Mouse (Mus musculus) hindbrain, embryonic 13.5 days (tissue): Measurements from ENCODE around the gene Astn2. TPM values are rescaled to one million over a fixed set of nuclear protein-coding genes. Genes with fewer than 3 reads are reported as not detected.

Experiments used
- ATAC-seq: fragments of 200-750 bp; cut with Nextera tagmentation; 2 replicates; pipeline ENCODE4 v1.8.0; 2017; ENCODE audit warnings: moderate TSS enrichment; ENCODE audit not compliant: low FRiP score
- H3K27ac ChIP-seq: fragments of 300-500 bp; sonication (generic); 2 replicates; pipeline ENCODE4 v1.5.1; 2015; ENCODE audit warnings: inconsistent platforms, mild to moderate bottlenecking, moderate library complexity
- H3K27me3 ChIP-seq: fragments of 300-500 bp; sonication (generic); 2 replicates; pipeline ENCODE4 v1.6.1; 2015; ENCODE audit warnings: mild to moderate bottlenecking, inconsistent platforms
- H3K36me3 ChIP-seq: fragments of 300-500 bp; sonication (generic); 2 replicates; pipeline ENCODE4 v1.6.1; 2015; ENCODE audit warnings: mild to moderate bottlenecking, inconsistent platforms
- H3K4me1 ChIP-seq: fragments of 300-500 bp; sonication (generic); replicated peaks from 2 replicates; pipeline ENCODE4 v1.6.1; 2015; ENCODE audit warnings: inconsistent platforms
- H3K4me2 ChIP-seq: fragments of 300-500 bp; sonication (generic); 2 replicates; pipeline ENCODE4 v1.6.1; 2015; ENCODE audit warnings: inconsistent platforms, mild to moderate bottlenecking, moderate library complexity
- H3K4me3 ChIP-seq: fragments of 300-500 bp; sonication (generic); 2 replicates; pipeline ENCODE4 v1.5.1; 2015; ENCODE audit warnings: mild to moderate bottlenecking, inconsistent platforms
- H3K9ac ChIP-seq: fragments of 300-500 bp; sonication (generic); 2 replicates; pipeline ENCODE4 v1.6.1; 2015; ENCODE audit warnings: mild to moderate bottlenecking, inconsistent platforms
- H3K9me3 ChIP-seq: fragments of 300-500 bp; sonication (generic); 2 replicates; pipeline ENCODE4 v1.6.1; 2016; ENCODE audit warnings: inconsistent platforms
- WGBS: fragments of 180-500 bp; shearing (Covaris S2); methylation state at CpG from one replicate; pipeline ENCODE4 v1.1.7; 2015; 5-methylcytosine and 5-hydroxymethylcytosine counted together
- polyA plus RNA-seq: library from polyadenylated mRNA; unstranded; fragments of >200 nt; fragmentation: Nextera tagmentation; extraction: Ambion mirVana; gene quantifications from 2 replicates; pipeline ENCODE4 v1.2.1, GENCODE M21; 2015

Astn2 gene
- polyA plus RNA-seq, 1 experiment from 2014 or later: 2.9 TPM

DNA sequence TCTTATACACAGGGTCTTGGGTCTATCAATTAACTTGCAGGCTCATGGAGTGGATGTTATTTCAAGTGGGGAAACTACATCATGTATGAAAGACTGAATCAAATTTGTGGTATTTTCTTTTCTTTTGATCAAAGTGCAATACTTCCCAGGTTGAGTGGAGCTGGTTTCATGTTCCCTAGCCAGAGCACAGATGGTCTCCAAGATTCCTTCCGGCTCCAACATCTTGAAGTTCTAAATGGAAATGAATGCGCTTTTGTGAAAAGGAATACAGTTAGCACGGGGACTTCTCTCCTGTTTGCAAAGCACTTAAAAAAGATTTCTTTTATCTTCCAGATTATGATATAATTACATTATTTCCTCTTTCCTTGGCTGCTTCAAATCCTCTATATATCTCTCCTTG is 278.2 kb downstream of the Astn2 start:
- no peak for ATAC-seq
- no peaks in the 10 kb centered on the region for H3K27me3 ChIP-seq
- WGBS: 93% methylated on average over 3 of the region's 3 CpGs
- no peaks in the 10 kb centered on the region for H3K36me3 ChIP-seq
- no peaks in the 10 kb centered on the region for H3K4me1 ChIP-seq
- H3K4me3 ChIP-seq: no peak overlapping the region
- H3K4me2 ChIP-seq: no peak overlapping the region
- H3K9me3 ChIP-seq: no peaks in the 10 kb centered on the region
- no peak overlapping the region for H3K27ac ChIP-seq
- no peak overlapping the region for H3K9ac ChIP-seq

GRCm38 (mm10) chr4:66122766-66123358 is 281.5 kb downstream of the Astn2 start:
- Histone ChIP-seq H3K27me3 (no peaks in the 10 kb centered on the region), H3K4me3 (no peak overlapping the region), H3K27ac (no peak overlapping the region), H3K36me3 (no peaks in the 10 kb centered on the region), H3K4me2 (no peak overlapping the region), H3K9ac (no peak overlapping the region), H3K4me1 (no peaks in the 10 kb centered on the region), H3K9me3 (no peaks in the 10 kb centered on the region)
- WGBS: 89% methylated on average over 7 of the region's 7 CpGs
- ATAC-seq: no peak

- Histone ChIP-seq H3K4me3 (no peak overlapping the region), H3K27ac (no peak overlapping the region), H3K9me3 (no peaks in the 10 kb centered on the region), H3K36me3 (no peaks in the 10 kb centered on the region), H3K4me2 (no peak overlapping the region), H3K27me3 (no peaks in the 10 kb centered on the region), H3K9ac (no peak overlapping the region), H3K4me1 (no peaks in the 10 kb centered on the region)
- ATAC-seq: no peak
- 80% methylated on average over 2 of the region's 2 CpGs for WGBS
These were observed 290.2 kb downstream of the Astn2 start for GRCm38 (mm10) chr4:66114243-66114642.

- Histone ChIP-seq H3K4me2 (no peak overlapping the region), H3K27ac (no peak overlapping the region), H3K36me3 (no peaks in the 10 kb centered on the region), H3K4me1 (peaks cover 2% of the 10 kb centered on the region; the same call in 1 of the 2 replicates), H3K9ac (no peak overlapping the region), H3K27me3 (no peaks in the 10 kb centered on the region), H3K4me3 (no peak overlapping the region), H3K9me3 (no peaks in the 10 kb centered on the region)
- WGBS: 46% methylated on average over 5 of the region's 5 CpGs
- no peak for ATAC-seq
These were observed 302.4 kb downstream of the Astn2 start for GRCm38 (mm10) chr4:66102037-66102436.

- H3K4me3 ChIP-seq: no peak overlapping the region
- WGBS: 93% methylated on average over 1 of the region's 1 CpGs
- no peak overlapping the region for H3K9ac ChIP-seq
- H3K36me3 ChIP-seq: no peaks in the 10 kb centered on the region
- H3K4me2 ChIP-seq: no peak overlapping the region
- H3K9me3 ChIP-seq: no peaks in the 10 kb centered on the region
- no peak for ATAC-seq
- peaks cover 2% of the 10 kb centered on the region; the same call in 1 of the 2 replicates for H3K4me1 ChIP-seq
- no peaks in the 10 kb centered on the region for H3K27me3 ChIP-seq
- no peak overlapping the region for H3K27ac ChIP-seq
These were observed 306.8 kb downstream of the Astn2 start for GRCm38 (mm10) chr4:66097629-66098028.

- H3K4me1 ChIP-seq: no peaks in the 10 kb centered on the region
- no peaks in the 10 kb centered on the region for H3K27me3 ChIP-seq
- 86% methylated on average over 2 of the region's 2 CpGs for WGBS
- no peak overlapping the region for H3K4me3 ChIP-seq
- no peak for ATAC-seq
- no peak overlapping the region for H3K27ac ChIP-seq
- no peak overlapping the region for H3K4me2 ChIP-seq
- H3K9ac ChIP-seq: no peak overlapping the region
- no peaks in the 10 kb centered on the region for H3K9me3 ChIP-seq
- no peaks in the 10 kb centered on the region for H3K36me3 ChIP-seq
These were observed 308.3 kb downstream of the Astn2 start for GRCm38 (mm10) chr4:66096104-66096503.

DNA sequence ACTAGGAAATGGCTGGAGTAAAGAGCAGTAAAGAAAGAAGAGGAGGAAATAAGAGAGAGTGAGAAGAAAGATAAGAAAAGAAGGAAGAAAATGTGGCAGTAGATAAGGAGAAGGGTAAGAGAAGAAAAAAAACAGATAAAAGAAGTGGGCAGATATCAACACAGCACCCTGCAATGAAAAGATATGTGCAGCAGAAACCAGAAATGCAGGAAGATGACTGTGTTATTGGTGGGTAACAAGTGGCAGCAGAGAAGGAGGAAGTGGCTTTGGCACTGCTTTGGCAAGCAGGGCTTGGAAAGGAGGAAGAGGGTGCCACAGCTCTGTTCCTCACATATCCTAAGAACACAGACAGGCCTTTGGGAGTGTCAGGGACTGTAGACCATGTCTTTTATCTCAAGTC is 347.2 kb downstream of the Astn2 start:
- Histone ChIP-seq H3K9me3 (no peaks in the 10 kb centered on the region), H3K27me3 (no peaks in the 10 kb centered on the region), H3K4me1 (no peaks in the 10 kb centered on the region), H3K4me2 (no peak overlapping the region), H3K4me3 (no peak overlapping the region), H3K36me3 (no peaks in the 10 kb centered on the region), H3K9ac (no peak overlapping the region), H3K27ac (no peak overlapping the region)
- no peak for ATAC-seq

DNA sequence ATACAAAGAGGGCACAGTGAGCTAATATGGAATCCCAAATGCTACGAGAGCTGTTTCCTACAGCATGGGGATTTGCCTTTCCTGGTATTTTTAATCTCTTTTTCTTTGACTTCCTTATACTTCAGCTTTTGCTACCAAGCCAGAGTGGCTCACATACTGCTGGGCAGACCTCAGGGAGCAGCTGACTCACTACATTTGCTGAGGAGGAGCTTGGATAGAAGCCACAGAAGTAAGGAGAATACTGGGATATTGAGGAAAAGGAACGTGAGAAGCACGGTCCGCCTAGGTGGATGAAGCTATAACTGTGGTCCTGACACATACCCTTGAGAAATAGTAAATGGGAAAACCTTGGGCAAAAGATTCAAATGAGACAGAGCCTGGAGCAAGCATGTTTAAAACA is 348.7 kb downstream of the Astn2 start:
- Histone ChIP-seq H3K4me2 (no peak overlapping the region), H3K9me3 (no peaks in the 10 kb centered on the region), H3K4me1 (no peaks in the 10 kb centered on the region), H3K27ac (no peak overlapping the region), H3K9ac (no peak overlapping the region), H3K4me3 (no peak overlapping the region), H3K27me3 (no peaks in the 10 kb centered on the region), H3K36me3 (no peaks in the 10 kb centered on the region)
- 92% methylated on average over 4 of the region's 4 CpGs for WGBS
- ATAC-seq: no peak

DNA sequence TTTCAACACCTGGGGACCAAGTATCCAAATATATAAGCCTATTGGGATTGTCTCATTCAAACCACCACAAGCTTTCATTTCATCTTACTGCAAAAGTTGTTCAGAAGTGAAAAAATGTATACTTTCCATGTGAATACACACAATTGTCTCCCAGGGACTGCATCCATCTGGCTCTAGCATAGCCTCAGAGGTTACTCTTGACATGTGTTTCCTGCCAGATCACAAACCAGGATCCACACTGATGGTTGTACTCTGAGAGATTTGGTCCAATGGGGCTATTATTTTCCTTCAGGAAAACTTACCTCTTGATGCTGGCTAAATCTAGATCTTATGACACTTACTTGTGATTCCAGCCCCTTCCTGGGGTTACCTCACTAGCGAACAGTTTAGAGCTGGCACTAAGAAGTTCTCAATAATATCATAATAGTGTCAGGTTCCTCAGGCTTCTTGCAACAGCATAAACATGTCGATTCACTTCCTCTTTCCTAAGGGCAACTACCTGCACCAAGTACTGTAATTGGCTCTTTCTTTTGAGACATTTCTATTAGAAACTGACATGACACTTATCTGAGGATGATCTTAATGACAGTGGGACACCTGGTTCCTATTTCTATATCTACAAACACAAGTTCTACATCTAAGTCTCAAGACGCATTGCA is 361.3 kb downstream of the Astn2 start:
- Histone ChIP-seq H3K4me2 (no peak overlapping the region), H3K9me3 (no peaks in the 10 kb centered on the region), H3K4me1 (no peaks in the 10 kb centered on the region), H3K4me3 (no peak overlapping the region), H3K9ac (no peak overlapping the region), H3K36me3 (no peaks in the 10 kb centered on the region), H3K27ac (no peak overlapping the region), H3K27me3 (no peaks in the 10 kb centered on the region)
- no peak for ATAC-seq
- WGBS: 91% methylated on average over 3 of the region's 3 CpGs

DNA sequence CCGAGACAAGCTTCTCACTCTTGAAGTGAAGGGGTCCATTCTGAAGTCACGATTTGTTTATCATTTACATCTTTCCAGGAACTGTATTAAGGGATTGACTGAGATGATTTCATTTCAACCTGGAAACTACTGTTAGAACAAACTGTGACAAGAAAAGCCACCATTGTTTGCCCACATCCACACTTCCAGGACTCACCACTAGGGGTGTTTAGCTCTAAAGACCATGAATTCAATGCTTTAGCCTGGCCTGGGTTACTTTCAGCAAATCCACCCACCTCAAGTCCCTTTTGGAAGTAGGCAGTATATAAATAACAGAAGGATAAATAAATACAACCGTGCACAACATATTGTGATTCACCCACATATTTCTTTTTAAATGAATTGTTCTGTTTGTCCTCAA is 370.6 kb downstream of the Astn2 start:
- Histone ChIP-seq H3K9me3 (no peaks in the 10 kb centered on the region), H3K36me3 (no peaks in the 10 kb centered on the region), H3K27me3 (no peaks in the 10 kb centered on the region), H3K4me3 (no peak overlapping the region), H3K4me1 (peaks cover 9% of the 10 kb centered on the region), H3K9ac (no peak overlapping the region), H3K27ac (no peak overlapping the region), H3K4me2 (no peak overlapping the region)
- WGBS: 76% methylated on average over 3 of the region's 3 CpGs
- no peak for ATAC-seq

DNA sequence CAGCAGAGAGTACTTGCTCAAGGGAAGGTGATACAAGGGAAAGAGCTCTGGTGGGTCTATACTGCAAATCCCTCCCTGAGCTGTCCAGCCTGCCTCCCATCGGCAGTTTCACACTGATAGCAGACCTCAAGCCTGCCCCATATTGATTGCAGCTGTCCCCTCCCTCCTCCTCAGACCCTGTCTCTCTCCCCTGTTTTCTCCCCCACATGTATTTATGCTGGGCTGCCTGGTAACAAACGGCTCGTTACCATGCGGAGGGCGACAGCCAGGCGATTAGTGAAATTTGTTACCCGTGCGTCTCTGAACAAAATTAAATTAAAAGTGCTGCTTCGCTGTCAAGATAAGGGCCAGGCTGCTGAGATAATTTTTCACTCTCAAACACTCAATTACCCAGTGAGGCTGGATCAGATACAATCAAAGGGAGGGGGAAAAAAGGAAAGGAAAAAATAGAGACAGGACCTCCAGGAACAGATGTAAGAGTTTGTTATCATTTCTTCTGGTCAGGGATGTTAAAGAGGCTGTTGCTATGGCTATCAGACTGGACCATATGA is 373.0 kb downstream of the Astn2 start:
- H3K4me2 ChIP-seq: 0 out of 2 replicates have a peak overlapping the region, but pooled peaks have one; percentile 6
- no peaks in the 10 kb centered on the region for H3K9me3 ChIP-seq
- peak overlapping the region; percentile 12; the same call in 1 of the 2 replicates for H3K27ac ChIP-seq
- H3K36me3 ChIP-seq: no peaks in the 10 kb centered on the region
- peaks cover 9% of the 10 kb centered on the region for H3K4me1 ChIP-seq
- ATAC-seq: peak; percentile 69
- no peaks in the 10 kb centered on the region for H3K27me3 ChIP-seq
- WGBS: 39% methylated on average over 9 of the region's 9 CpGs
- no peak overlapping the region for H3K4me3 ChIP-seq
- H3K9ac ChIP-seq: no peak overlapping the region

GRCm38 (mm10) chr4:66029901-66030300 is 374.5 kb downstream of the Astn2 start:
- Histone ChIP-seq H3K9ac (no peak overlapping the region), H3K36me3 (no peaks in the 10 kb centered on the region), H3K27ac (no peak overlapping the region), H3K4me2 (no peak overlapping the region), H3K9me3 (no peaks in the 10 kb centered on the region), H3K4me3 (no peak overlapping the region), H3K27me3 (no peaks in the 10 kb centered on the region), H3K4me1 (peaks cover 16% of the 10 kb centered on the region)
- 75% methylated on average over 4 of the region's 4 CpGs for WGBS
- ATAC-seq: no peak

DNA sequence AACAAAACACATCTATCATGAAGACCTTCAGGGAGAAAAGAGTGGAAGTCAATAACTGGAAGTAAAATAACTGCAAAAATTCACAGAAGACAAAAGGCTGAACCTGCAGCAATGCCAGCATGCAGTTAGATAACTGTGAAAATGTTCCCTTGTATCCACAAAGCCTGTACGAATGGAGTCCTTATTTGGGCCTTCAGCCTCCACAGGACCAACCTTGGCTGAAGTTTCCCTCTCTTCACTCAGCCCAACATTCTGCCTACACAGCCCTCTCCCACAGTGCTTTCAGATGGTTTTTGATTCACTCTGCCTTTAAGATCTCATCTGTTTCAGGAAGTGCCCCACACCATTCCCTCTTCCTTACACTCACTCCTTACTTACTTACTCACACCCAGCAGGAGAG is 376.5 kb downstream of the Astn2 start:
- H3K4me2 ChIP-seq: no peak overlapping the region
- no peaks in the 10 kb centered on the region for H3K9me3 ChIP-seq
- H3K27me3 ChIP-seq: no peaks in the 10 kb centered on the region
- no peaks in the 10 kb centered on the region for H3K36me3 ChIP-seq
- 70% methylated on average over 1 of the region's 1 CpGs for WGBS
- no peak overlapping the region for H3K4me3 ChIP-seq
- no peak overlapping the region for H3K27ac ChIP-seq
- no peak overlapping the region for H3K9ac ChIP-seq
- ATAC-seq: no peak
- H3K4me1 ChIP-seq: peaks cover 16% of the 10 kb centered on the region
